7 mouse cellular contexts compared by ENCODE assay signal in the genomic region with DNA sequence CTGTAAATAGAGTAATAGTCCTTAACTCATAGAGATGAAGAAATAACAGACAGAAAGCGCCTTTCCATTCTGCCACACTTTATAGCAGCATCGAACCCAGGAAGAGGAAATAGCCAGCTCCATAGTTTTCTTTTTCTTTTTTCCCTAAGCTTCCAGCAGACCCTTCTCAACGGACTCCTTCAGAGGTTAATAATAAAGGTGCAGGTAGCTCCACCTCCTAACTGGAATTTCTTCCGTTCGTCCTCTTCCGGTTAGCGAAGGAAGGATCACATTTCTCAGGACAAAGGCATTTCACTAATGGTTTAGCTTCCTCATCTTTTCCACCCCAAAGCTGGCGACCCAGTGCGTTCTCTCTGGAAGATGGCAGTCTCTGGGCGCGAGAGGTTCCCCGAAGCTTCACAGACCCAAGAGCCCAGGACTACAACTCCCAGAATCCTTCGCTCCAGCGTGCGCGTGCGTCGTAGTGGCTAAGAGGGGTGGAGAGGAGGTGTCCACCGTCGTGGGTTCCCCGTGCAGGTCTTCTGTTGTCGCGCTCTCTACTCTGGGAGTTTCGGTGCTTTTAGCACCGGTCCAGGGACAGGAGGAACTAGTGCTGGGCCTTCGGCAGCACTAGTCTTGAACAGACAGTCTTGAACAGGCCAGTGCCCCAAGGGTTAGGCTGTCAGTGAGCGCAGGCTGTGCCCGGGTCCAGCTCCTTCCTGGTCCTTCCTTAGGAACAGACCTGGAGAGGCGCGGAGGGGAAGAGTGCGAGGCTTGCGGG. TPM values are rescaled to one million over a fixed set of nuclear protein-coding genes. Genes with fewer than 3 reads are reported as not detected.
DNase-seq lines count a peak whose midpoint lies in the region; ATAC-seq and TF ChIP-seq lines count a peak whose summit lies in the region.

A gene (plus strand): TSS at position 254 of the 760 bp plus-strand sequence.

- 0 out of 2 replicates have a peak, but pooled peaks have one; percentile 6 for TF ChIP-seq CTCF in intestine, postnatal 0 days (IDR thresholded peaks at IDR 0.05; ENCODE audit: low read depth)
- peak; percentile 17; the same call in 1 of the 2 replicates for TF ChIP-seq CTCF in small intestine, adult 2 months (IDR thresholded peaks at IDR 0.05; ENCODE audit: extremely low read depth, insufficient read length, insufficient replicate concordance, low read depth, low read length)

- TF ChIP-seq POLR2A in small intestine, adult 2 months (IDR thresholded peaks at IDR 0.05; ENCODE audit: low read depth, low read length), result peak; percentile 72

- peak within 1 kb of the TSS; percentile 98 for H3K4me2 ChIP-seq in intestine, postnatal 0 days (replicated peaks; ENCODE audit: low read depth)
- H3K4me2 ChIP-seq in midbrain, embryonic 12.5 days (replicated peaks), result peak within 1 kb of the TSS; percentile 94

- no peaks in the 10 kb centered on the region for H3K4me1 ChIP-seq in intestine, postnatal 0 days (replicated peaks; ENCODE audit: control insufficient read depth, insufficient read depth, low read length)
- peaks cover 17% of the 10 kb centered on the region for H3K4me1 ChIP-seq in midbrain, embryonic 12.5 days
- H3K4me1 ChIP-seq in small intestine, adult 2 months (ENCODE audit: control insufficient read depth, insufficient read depth, insufficient read length, low read length), result peaks cover 13% of the 10 kb centered on the region; the same call in 1 of the 2 replicates

- H3K27me3 ChIP-seq in intestine, postnatal 0 days (replicated peaks; ENCODE audit: control insufficient read depth, insufficient read depth, low read length), result no peaks in the 10 kb centered on the region
- no peaks in the 10 kb centered on the region for H3K27me3 ChIP-seq in midbrain, embryonic 12.5 days
- H3K27me3 ChIP-seq in small intestine, adult 2 months (ENCODE audit: control insufficient read depth, insufficient read depth, low read length), result no peaks in the 10 kb centered on the region

- peak; percentile 90 for DNase-seq in adrenal gland, adult 8-10 months
- DNase-seq in embryo, embryonic 9.5 days (ENCODE audit: extremely low spot score), result peak; percentile 92
- DNase-seq in gonadal fat pad, adult 2 months (ENCODE audit: low read depth), result no peak
- peak; percentile 90 for DNase-seq in left cerebral cortex, postnatal 4 days

- intact Hi-C loops in left cerebral cortex, postnatal 4 days (cut with DNase I), result no loop called here

- peak within 1 kb of the TSS; percentile 81 for H3K27ac ChIP-seq in intestine, postnatal 0 days (ENCODE audit: low read depth, low read length)
- H3K27ac ChIP-seq in midbrain, embryonic 12.5 days (replicated peaks), result peak within 1 kb of the TSS; percentile 84
- H3K27ac ChIP-seq in small intestine, adult 2 months (ENCODE audit: insufficient read depth, low read depth, low read length), result peak within 1 kb of the TSS; percentile 82

- H3K4me3 ChIP-seq in intestine, postnatal 0 days (ENCODE audit: low read depth, low read length), result peak within 1 kb of the TSS; percentile 79
- peak within 1 kb of the TSS; percentile 54 for H3K4me3 ChIP-seq in midbrain, embryonic 12.5 days
- H3K4me3 ChIP-seq in small intestine, adult 2 months (ENCODE audit: low read depth, low read length), result peak within 1 kb of the TSS; percentile 90

- peak within 1 kb of the TSS; percentile 65 for H3K9ac ChIP-seq in intestine, postnatal 0 days (ENCODE audit: low read depth, low read length)
- peak within 1 kb of the TSS; percentile 72 for H3K9ac ChIP-seq in midbrain, embryonic 12.5 days (replicated peaks)

- WGBS in intestine, postnatal 0 days, result 1% methylated on average over 32 of the region's 32 CpGs
- under 1% methylated on average over 32 of the region's 32 CpGs for WGBS in midbrain, embryonic 12.5 days
- WGBS in small intestine, adult 2 months, result 1% methylated on average over 32 of the region's 32 CpGs

- peak; percentile 76 for ATAC-seq in intestine, postnatal 0 days
- ATAC-seq in midbrain, embryonic 12.5 days (ENCODE audit: low FRiP score, low read depth), result peak; percentile 90

- peaks cover 13% of the 10 kb centered on the region; the same call in 1 of the 2 replicates for H3K36me3 ChIP-seq in intestine, postnatal 0 days (ENCODE audit: control insufficient read depth, insufficient read depth)
- peaks cover 10% of the 10 kb centered on the region for H3K36me3 ChIP-seq in midbrain, embryonic 12.5 days
- peaks cover 14% of the 10 kb centered on the region for H3K36me3 ChIP-seq in small intestine, adult 2 months (ENCODE audit: control insufficient read depth, insufficient read depth, low read length)

- H3K9me3 ChIP-seq in intestine, postnatal 0 days (ENCODE audit: control insufficient read depth), result no peaks in the 10 kb centered on the region
- H3K9me3 ChIP-seq in midbrain, embryonic 12.5 days, result no peaks in the 10 kb centered on the region

RNA-seq across cellular contexts. Expression of the gene that starts here (rescaled TPM):
- total RNA-seq in adrenal gland, adult 8-10 months (2022), result 10 to 100 TPM; 12.8 to 16.4 (median 14.8) TPM
- polyA plus RNA-seq in gonadal fat pad, adult 2 months (2012; rRNA removed), result 16.5 and 17.3 TPM in 2 replicates
- 6.3 and 7.2 TPM in 2 replicates for polyA plus RNA-seq in intestine, postnatal 0 days (2015; fragmentation: Nextera tagmentation; extraction: Ambion mirVana)
- total RNA-seq in left cerebral cortex, postnatal 4 days (2021), result 10 to 100 TPM; 15.2 to 15.6 TPM
- 12.3 and 12.6 TPM in 2 replicates for polyA plus RNA-seq in midbrain, embryonic 12.5 days (2016; fragmentation: Nextera tagmentation; extraction: Ambion mirVana)
- polyA plus RNA-seq in small intestine, adult 2 months (2012; rRNA removed), result 8.7 and 13.6 TPM in 2 replicates
